Mouse (Mus musculus) forebrain, embryonic 11.5 days (tissue): ENCODE results near the gene Mrpl24. TPM values are rescaled to one million over a fixed set of nuclear protein-coding genes. Genes with fewer than 3 reads are reported as not detected.

ENCODE experiments used
- ATAC-seq: fragments of 200-750 bp; cut with Nextera tagmentation; replicated peaks from 2 replicates; pipeline ENCODE4 v1.8.0; 2017; ENCODE audit warnings: moderate TSS enrichment; ENCODE audit not compliant: low FRiP score
- DNase-seq: peaks from one replicate; pipeline ENCODE4 v3.0.0-alpha.2; 2017; ENCODE audit warnings: low spot score
- H3K27ac ChIP-seq: fragments of 300-500 bp; sonication (generic); 2 replicates; pipeline ENCODE4 v1.5.1; 2014; ENCODE audit warnings: low read depth, low read length
- H3K27me3 ChIP-seq: fragments of 300-500 bp; sonication (generic); 2 replicates; pipeline ENCODE4 v1.6.1; 2014; ENCODE audit warnings: mild to moderate bottlenecking, low read length, mixed read lengths; ENCODE audit not compliant: control insufficient read depth, insufficient read depth
- H3K36me3 ChIP-seq: fragments of 300-500 bp; sonication (generic); 2 replicates; pipeline ENCODE4 v1.6.1; 2014; ENCODE audit warnings: mild to moderate bottlenecking, low read length, moderate library complexity, mixed read lengths; ENCODE audit not compliant: control insufficient read depth, insufficient read depth
- H3K4me1 ChIP-seq: fragments of 300-500 bp; sonication (generic); replicated peaks from 2 replicates; pipeline ENCODE4 v1.6.1; 2014; ENCODE audit warnings: low read length, mixed read lengths; ENCODE audit not compliant: control insufficient read depth, insufficient read depth
- H3K4me2 ChIP-seq: fragments of 300-500 bp; sonication (generic); 2 replicates; pipeline ENCODE4 v1.6.1; 2014; ENCODE audit warnings: low read depth, mild to moderate bottlenecking, low read length, moderate library complexity, mixed read lengths; ENCODE audit not compliant: severe bottlenecking
- H3K4me3 ChIP-seq: fragments of 300-500 bp; sonication (generic); 2 replicates; pipeline ENCODE4 v1.5.1; 2014; ENCODE audit warnings: low read depth, low read length
- H3K9ac ChIP-seq: fragments of 300-500 bp; sonication (generic); 2 replicates; pipeline ENCODE4 v1.6.1; 2014; ENCODE audit warnings: low read length
- H3K9me3 ChIP-seq: fragments of 300-500 bp; sonication (generic); 2 replicates; pipeline ENCODE4 v1.6.1; 2016; ENCODE audit warnings: low read length, mixed read lengths; ENCODE audit not compliant: control insufficient read depth
- WGBS: fragments of 180-500 bp; shearing (Covaris S2); extraction: QIAGEN DNeasy Blood & Tissue Kit; methylation state at CpG from one replicate; pipeline ENCODE4 v1.1.7; 2014; 5-methylcytosine and 5-hydroxymethylcytosine counted together
- polyA plus RNA-seq: library from polyadenylated mRNA; unstranded; fragments of >200 nt; fragmentation: Nextera tagmentation; extraction: Ambion mirVana; gene quantifications from 2 replicates; pipeline ENCODE4 v1.2.1, GENCODE M21; 2014

The Mrpl24 gene
- polyA plus RNA-seq, 1 experiment from 2014 or later = 74.5 TPM

GRCm38 (mm10) chr3:87918551-87918950 is 755 bp upstream of the Mrpl24 start:
- H3K36me3 ChIP-seq = peaks cover 8% of the 10 kb centered on the region

GRCm38 (mm10) chr3:87920270-87920943 is 1.1 kb downstream of the Mrpl24 start:
- H3K9me3 ChIP-seq = no peaks in the 10 kb centered on the region
- peak overlapping the region; percentile 73 for H3K4me2 ChIP-seq
- H3K27me3 ChIP-seq = no peaks in the 10 kb centered on the region
- 68% methylated on average over 9 of the region's 9 CpGs for WGBS
- ATAC-seq (no peak), DNase-seq (no peak)
- peaks cover 6% of the 10 kb centered on the region; the same call in 1 of the 2 replicates for H3K4me1 ChIP-seq
- H3K9ac ChIP-seq = peak overlapping the region; percentile 71; the same call in 1 of the 2 replicates
- H3K36me3 ChIP-seq = peaks cover 6% of the 10 kb centered on the region
- H3K27ac ChIP-seq = no peak overlapping the region
- peak overlapping the region; percentile 68 for H3K4me3 ChIP-seq

More at GRCm38 (mm10) chr3:87918551-87918950, 755 bp upstream of the Mrpl24 start:
- WGBS = 93% methylated on average over 1 of the region's 1 CpGs
- DNase-seq (no peak), ATAC-seq (no peak)
- Histone ChIP-seq H3K9ac (no peak overlapping the region), H3K27me3 (no peaks in the 10 kb centered on the region), H3K4me1 (peaks cover 6% of the 10 kb centered on the region; the same call in 1 of the 2 replicates), H3K4me3 (no peak overlapping the region), H3K27ac (no peak overlapping the region), H3K9me3 (no peaks in the 10 kb centered on the region), H3K4me2 (no peak overlapping the region)

GRCm38 (mm10) chr3:87924996-87925395 is 5.7 kb downstream of the Mrpl24 start:
- ATAC-seq (no peak), DNase-seq (no peak)
- Histone ChIP-seq H3K36me3 (peaks cover 10% of the 10 kb centered on the region), H3K4me2 (no peak overlapping the region), H3K9ac (no peak overlapping the region), H3K4me1 (peaks cover 6% of the 10 kb centered on the region), H3K27ac (no peak overlapping the region), H3K9me3 (no peaks in the 10 kb centered on the region), H3K4me3 (no peak overlapping the region), H3K27me3 (no peaks in the 10 kb centered on the region)
- 92% methylated on average over 7 of the region's 7 CpGs for WGBS

- H3K4me1 ChIP-seq = peaks cover 10% of the 10 kb centered on the region
Observed at GRCm38 (mm10) chr3:87927452-87927851, 8.1 kb downstream of the Mrpl24 start.

GRCm38 (mm10) chr3:87929341-87930077 is 10.2 kb downstream of the Mrpl24 start:
- no peak for ATAC-seq
- no peaks in the 10 kb centered on the region for H3K9me3 ChIP-seq
- peaks cover 19% of the 10 kb centered on the region for H3K36me3 ChIP-seq
- H3K27me3 ChIP-seq = no peaks in the 10 kb centered on the region
- H3K4me2 ChIP-seq = peak overlapping the region; percentile 68
- DNase-seq = no peak
- H3K27ac ChIP-seq = 0 out of 2 replicates have a peak overlapping the region, but pooled peaks have one; percentile 25
- H3K4me1 ChIP-seq = peaks cover 10% of the 10 kb centered on the region
- H3K4me3 ChIP-seq = peak overlapping the region; percentile 93
- 9% methylated on average over 26 of the region's 26 CpGs for WGBS
- peak overlapping the region; percentile 92 for H3K9ac ChIP-seq

More at GRCm38 (mm10) chr3:87927452-87927851, 8.1 kb downstream of the Mrpl24 start:
- Histone ChIP-seq H3K36me3 (peaks cover 16% of the 10 kb centered on the region), H3K27ac (no peak overlapping the region), H3K9ac (no peak overlapping the region), H3K9me3 (no peaks in the 10 kb centered on the region), H3K27me3 (no peaks in the 10 kb centered on the region), H3K4me2 (no peak overlapping the region), H3K4me3 (no peak overlapping the region)
- ATAC-seq (no peak), DNase-seq (no peak)
- 96% methylated on average over 5 of the region's 5 CpGs for WGBS

- ATAC-seq = peak; percentile 96
- Histone ChIP-seq H3K4me3 (peak within 1 kb of the TSS; percentile 93), H3K9me3 (no peaks in the 10 kb centered on the region), H3K4me2 (peak within 1 kb of the TSS; percentile 68), H3K9ac (peak within 1 kb of the TSS; percentile 92), H3K27me3 (no peaks in the 10 kb centered on the region), H3K36me3 (peaks cover 16% of the 10 kb centered on the region), H3K27ac (peak within 1 kb of the TSS; percentile 75), H3K4me1 (peaks cover 10% of the 10 kb centered on the region)
- DNase-seq = peak; percentile 98
- under 1% methylated on average over 75 of the region's 78 CpGs for WGBS
Observed at GRCm38 (mm10) chr3:87930078-87930795, 10.9 kb downstream of the Mrpl24 start, which contains the start of the genes Isg20l2 and Rrnad1. TSS of gene Isg20l2 (plus strand) at chr3:87930314. TSS of gene Rrnad1 (minus strand) at chr3:87930717.

GRCm38 (mm10) chr3:87934026-87934425 is 14.7 kb downstream of the Mrpl24 start:
- no peaks in the 10 kb centered on the region for H3K27me3 ChIP-seq
- H3K9me3 ChIP-seq = no peaks in the 10 kb centered on the region
- no peak for ATAC-seq
- H3K4me3 ChIP-seq = no peak overlapping the region
- H3K27ac ChIP-seq = no peak overlapping the region
- H3K4me2 ChIP-seq = no peak overlapping the region
- 86% methylated on average over 5 of the region's 5 CpGs for WGBS
- H3K36me3 ChIP-seq = peaks cover 15% of the 10 kb centered on the region; the same call in 1 of the 2 replicates
- no peak overlapping the region for H3K9ac ChIP-seq
- peaks cover 14% of the 10 kb centered on the region for H3K4me1 ChIP-seq
- no peak for DNase-seq

GRCm38 (mm10) chr3:87934501-87934900 is 15.2 kb downstream of the Mrpl24 start:
- peaks cover 15% of the 10 kb centered on the region; the same call in 1 of the 2 replicates for H3K36me3 ChIP-seq
- no peak for ATAC-seq
- H3K27ac ChIP-seq = no peak overlapping the region
- peaks cover 11% of the 10 kb centered on the region; the same call in 1 of the 2 replicates for H3K4me1 ChIP-seq
- H3K9ac ChIP-seq = no peak overlapping the region
- WGBS = 73% methylated on average over 4 of the region's 4 CpGs
- H3K9me3 ChIP-seq = no peaks in the 10 kb centered on the region
- DNase-seq = no peak
- H3K4me3 ChIP-seq = no peak overlapping the region
- H3K4me2 ChIP-seq = no peak overlapping the region
- H3K27me3 ChIP-seq = no peaks in the 10 kb centered on the region
